Mouse (Mus musculus): ENCODE results near the gene Map3k20. TPM values are rescaled to one million over a fixed set of nuclear protein-coding genes. Genes with fewer than 3 reads are reported as not detected.

Map3k20 gene
- total RNA-seq, 2 experiments from 2014 or later: 9.8 to 10.8 TPM

GRCm38 (mm10) chr2:72456189-72456588 is 170.8 kb downstream of the Map3k20 start:
- no peak for DNase-seq (ENCODE audit: extremely low spot score in 1 of 2, low spot score in 2 of 2)
- intact Hi-C loops (cut with DNase I): no loop called here
- no peak overlapping the region for H3K27ac ChIP-seq
- TF ChIP-seq CTCF (IDR thresholded peaks at IDR 0.05): no peak; the same call in 1 of the 2 replicates
- H3K4me3 ChIP-seq: no peak overlapping the region

GRCm38 (mm10) chr2:72464376-72465014 is 179.1 kb downstream of the Map3k20 start:
- DNase-seq (ENCODE audit: extremely low spot score in 1 of 2, low spot score in 2 of 2): no peak
- no peak overlapping the region for H3K4me3 ChIP-seq
- intact Hi-C loops (cut with DNase I): no loop called here
- H3K27ac ChIP-seq: no peak overlapping the region
- TF ChIP-seq CTCF (IDR thresholded peaks at IDR 0.05): no peak

GRCm38 (mm10) chr2:72467604-72468003 is 182.2 kb downstream of the Map3k20 start:
- Histone ChIP-seq H3K4me3 (no peak overlapping the region), H3K27ac (no peak overlapping the region)
- DNase-seq (ENCODE audit: extremely low spot score in 1 of 2, low spot score in 2 of 2): no peak
- no peak for TF ChIP-seq CTCF (IDR thresholded peaks at IDR 0.05)
- intact Hi-C loops (cut with DNase I): no loop called here

- TF ChIP-seq CTCF (IDR thresholded peaks at IDR 0.05): no peak
- Histone ChIP-seq H3K4me3 (no peak overlapping the region), H3K27ac (no peak overlapping the region)
- intact Hi-C loops (cut with DNase I): no loop called here
- DNase-seq (ENCODE audit: extremely low spot score in 1 of 2, low spot score in 2 of 2): no peak
These were observed 186.1 kb downstream of the Map3k20 start for GRCm38 (mm10) chr2:72471415-72472070.

- Histone ChIP-seq H3K27ac (no peak overlapping the region), H3K4me3 (no peak overlapping the region)
- no peak for TF ChIP-seq CTCF (IDR thresholded peaks at IDR 0.05)
- intact Hi-C loops (cut with DNase I): loop anchor here (5.0 kb wide), 1 partner anchor 803 kb away; no protein-coding TSS in a partner anchor
- DNase-seq (ENCODE audit: extremely low spot score in 1 of 2, low spot score in 2 of 2): no peak
These were observed 189.3 kb downstream of the Map3k20 start for GRCm38 (mm10) chr2:72474531-72475287.

- Histone ChIP-seq H3K27ac (no peak overlapping the region), H3K4me3 (peak overlapping the region; percentile 75)
- DNase-seq (ENCODE audit: extremely low spot score in 1 of 2, low spot score in 2 of 2): no peak
- TF ChIP-seq CTCF (IDR thresholded peaks at IDR 0.05): no peak
- intact Hi-C loops (cut with DNase I): loop anchor here (5.0 kb wide), 1 partner anchor 802 kb away; no protein-coding TSS in a partner anchor
These were observed 190.0 kb downstream of the Map3k20 start for GRCm38 (mm10) chr2:72475423-72475796.

GRCm38 (mm10) chr2:72475797-72476485 is 190.5 kb downstream of the Map3k20 start, which contains the start of gene Cdca7:
Gene Cdca7, plus strand, starts transcription at chr2:72476159.
- intact Hi-C loops (cut with DNase I): loop anchor here (5.0 kb wide), 1 partner anchor 801 kb away; no protein-coding TSS in a partner anchor
- DNase-seq (ENCODE audit: extremely low spot score in 1 of 2, low spot score in 2 of 2): peak; percentile 53 to 60
- peak within 1 kb of the TSS; percentile 83; the same call in 1 of the 2 replicates for H3K27ac ChIP-seq
- H3K4me3 ChIP-seq: peak within 1 kb of the TSS; percentile 75
- TF ChIP-seq CTCF (IDR thresholded peaks at IDR 0.05): no peak

GRCm38 (mm10) chr2:72476486-72477211 is 191.2 kb downstream of the Map3k20 start:
- intact Hi-C loops (cut with DNase I): loop anchor here (5.0 kb wide), 1 partner anchor 801 kb away; no protein-coding TSS in a partner anchor
- Histone ChIP-seq H3K4me3 (peak overlapping the region; percentile 75), H3K27ac (no peak overlapping the region; the same call in 1 of the 2 replicates)
- no peak for DNase-seq (ENCODE audit: extremely low spot score in 1 of 2, low spot score in 2 of 2)
- TF ChIP-seq CTCF (IDR thresholded peaks at IDR 0.05): no peak

GRCm38 (mm10) chr2:72477221-72477620 is 191.8 kb downstream of the Map3k20 start:
- intact Hi-C loops (cut with DNase I): loop anchor here (5.0 kb wide), 1 partner anchor 800 kb away; no protein-coding TSS in a partner anchor
- no peak for DNase-seq (ENCODE audit: extremely low spot score in 1 of 2, low spot score in 2 of 2)
- no peak overlapping the region for H3K27ac ChIP-seq
- no peak for TF ChIP-seq CTCF (IDR thresholded peaks at IDR 0.05)
- H3K4me3 ChIP-seq: peak overlapping the region; percentile 75

GRCm38 (mm10) chr2:72478176-72478575 is 192.7 kb downstream of the Map3k20 start:
- H3K4me3 ChIP-seq: no peak overlapping the region
- intact Hi-C loops (cut with DNase I): loop anchor here (5.0 kb wide), 1 partner anchor 799 kb away; no protein-coding TSS in a partner anchor
- H3K27ac ChIP-seq: no peak overlapping the region

More at GRCm38 (mm10) chr2:72478176-72478575, 192.7 kb downstream of the Map3k20 start:
- TF ChIP-seq CTCF (IDR thresholded peaks at IDR 0.05): no peak
- DNase-seq (ENCODE audit: extremely low spot score in 1 of 2, low spot score in 2 of 2): no peak
